Mouse (Mus musculus) stomach, embryonic 16.5 days (tissue): ENCODE data around the gene Spaca3. TPM values are rescaled to one million over a fixed set of nuclear protein-coding genes. Genes with fewer than 3 reads are reported as not detected.

Source experiments
- ATAC-seq: fragments of 200-750 bp; cut with Nextera tagmentation; 2 replicates; pipeline ENCODE4 v1.8.0; 2017; ENCODE audit warnings: moderate number of reproducible peaks, moderate TSS enrichment; ENCODE audit not compliant: insufficient read depth, low FRiP score
- H3K27ac ChIP-seq: fragments of 300-500 bp; sonication (generic); 2 replicates; pipeline ENCODE4 v1.5.1; 2014; ENCODE audit warnings: low read length
- H3K27me3 ChIP-seq: fragments of 300-500 bp; sonication (generic); 2 replicates; pipeline ENCODE4 v1.6.1; 2014; ENCODE audit warnings: low read length, control low read depth, mixed read lengths; ENCODE audit not compliant: control insufficient read depth, insufficient read depth
- H3K36me3 ChIP-seq: fragments of 300-500 bp; sonication (generic); 2 replicates; pipeline ENCODE4 v1.6.1; 2014; ENCODE audit warnings: low read length; ENCODE audit not compliant: control insufficient read depth, insufficient read depth
- H3K4me1 ChIP-seq: fragments of 300-500 bp; sonication (generic); 2 replicates; pipeline ENCODE4 v1.6.1; 2014; ENCODE audit warnings: low read length, control low read depth, mixed read lengths; ENCODE audit not compliant: control insufficient read depth, insufficient read depth
- H3K4me2 ChIP-seq: fragments of 300-500 bp; sonication (generic); 2 replicates; pipeline ENCODE4 v1.6.1; 2014; ENCODE audit warnings: low read depth, low read length, mixed read lengths
- H3K4me3 ChIP-seq: fragments of 300-500 bp; sonication (generic); replicated peaks from 2 replicates; pipeline ENCODE4 v1.5.1; 2014; ENCODE audit warnings: mild to moderate bottlenecking, low read length
- H3K9ac ChIP-seq: fragments of 300-500 bp; sonication (generic); 2 replicates; pipeline ENCODE4 v1.6.1; 2014; ENCODE audit warnings: low read length
- H3K9me3 ChIP-seq: fragments of 300-500 bp; sonication (generic); replicated peaks from 2 replicates; pipeline ENCODE4 v1.6.1; 2016; ENCODE audit warnings: low read length, control low read depth; ENCODE audit not compliant: control insufficient read depth
- WGBS: fragments of 180-500 bp; shearing (Covaris S2); extraction: QIAGEN DNeasy Blood & Tissue Kit; methylation state at CpG from one replicate; pipeline ENCODE4 v1.1.7; 2014; 5-methylcytosine and 5-hydroxymethylcytosine counted together
- polyA plus RNA-seq: library from polyadenylated mRNA; unstranded; fragments of >200 nt; fragmentation: Nextera tagmentation; extraction: Ambion mirVana; gene quantifications from 2 replicates; pipeline ENCODE4 v1.2.1, GENCODE M21; 2015

The Spaca3 gene
- polyA plus RNA-seq, 1 experiment from 2014 or later, result not detected

- no peak for ATAC-seq
- WGBS, result 66% methylated on average over 2 of the region's 2 CpGs
- H3K4me1 ChIP-seq, result 0 out of 2 replicates have a peak, but pooled peaks cover 2% of the 10 kb centered on the region
- no peak overlapping the region for H3K4me2 ChIP-seq
- H3K4me3 ChIP-seq, result no peak overlapping the region
- no peaks in the 10 kb centered on the region for H3K9me3 ChIP-seq
- no peaks in the 10 kb centered on the region for H3K36me3 ChIP-seq
- H3K27me3 ChIP-seq, result no peaks in the 10 kb centered on the region
- no peak overlapping the region for H3K27ac ChIP-seq
- H3K9ac ChIP-seq, result no peak overlapping the region
Measured at GRCm38 (mm10) chr11:80878026-80878425, 19.9 kb downstream of the Spaca3 start.

- Histone ChIP-seq H3K27me3 (no peaks in the 10 kb centered on the region), H3K27ac (no peak overlapping the region), H3K9ac (no peak overlapping the region), H3K4me3 (no peak overlapping the region), H3K36me3 (no peaks in the 10 kb centered on the region), H3K4me2 (no peak overlapping the region), H3K4me1 (no peaks in the 10 kb centered on the region), H3K9me3 (no peaks in the 10 kb centered on the region)
- no peak for ATAC-seq
- WGBS, result 80% methylated on average over 7 of the region's 7 CpGs
Measured at GRCm38 (mm10) chr11:80882229-80882810, 24.2 kb downstream of the Spaca3 start.

GRCm38 (mm10) chr11:80884521-80885231 lies 26.5 kb downstream of the Spaca3 start:
- Histone ChIP-seq H3K27me3 (no peaks in the 10 kb centered on the region), H3K9ac (no peak overlapping the region), H3K4me1 (no peaks in the 10 kb centered on the region), H3K36me3 (no peaks in the 10 kb centered on the region), H3K9me3 (no peaks in the 10 kb centered on the region), H3K4me3 (no peak overlapping the region), H3K27ac (no peak overlapping the region), H3K4me2 (no peak overlapping the region)
- WGBS, result 72% methylated on average over 6 of the region's 6 CpGs
- ATAC-seq, result no peak

DNA sequence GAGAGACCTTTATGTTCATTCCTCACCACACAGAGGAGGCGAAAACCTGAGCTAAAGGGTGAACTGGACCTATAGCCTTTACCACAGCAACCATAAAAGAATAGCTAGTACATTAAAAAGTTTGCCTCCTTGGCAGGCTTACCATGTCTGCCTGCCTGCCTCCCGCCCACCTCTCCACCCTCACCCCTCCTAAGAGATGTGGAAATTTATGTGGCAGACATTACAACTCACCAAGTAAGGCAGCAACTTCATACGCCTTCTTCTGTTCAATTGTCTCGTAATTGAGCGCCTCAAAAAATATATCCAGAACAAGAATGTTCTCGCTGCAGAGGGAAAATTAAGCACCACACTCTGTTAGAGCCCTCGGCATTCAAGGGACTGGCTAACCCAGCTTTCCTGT lies 28.2 kb downstream of the Spaca3 start:
- H3K27me3 ChIP-seq, result no peaks in the 10 kb centered on the region
- H3K4me1 ChIP-seq, result no peaks in the 10 kb centered on the region
- no peaks in the 10 kb centered on the region for H3K36me3 ChIP-seq
- no peak overlapping the region for H3K27ac ChIP-seq
- no peak overlapping the region for H3K9ac ChIP-seq
- no peak overlapping the region for H3K4me3 ChIP-seq
- H3K4me2 ChIP-seq, result no peak overlapping the region
- 74% methylated on average over 7 of the region's 7 CpGs for WGBS
- ATAC-seq, result no peak
- H3K9me3 ChIP-seq, result no peaks in the 10 kb centered on the region

DNA sequence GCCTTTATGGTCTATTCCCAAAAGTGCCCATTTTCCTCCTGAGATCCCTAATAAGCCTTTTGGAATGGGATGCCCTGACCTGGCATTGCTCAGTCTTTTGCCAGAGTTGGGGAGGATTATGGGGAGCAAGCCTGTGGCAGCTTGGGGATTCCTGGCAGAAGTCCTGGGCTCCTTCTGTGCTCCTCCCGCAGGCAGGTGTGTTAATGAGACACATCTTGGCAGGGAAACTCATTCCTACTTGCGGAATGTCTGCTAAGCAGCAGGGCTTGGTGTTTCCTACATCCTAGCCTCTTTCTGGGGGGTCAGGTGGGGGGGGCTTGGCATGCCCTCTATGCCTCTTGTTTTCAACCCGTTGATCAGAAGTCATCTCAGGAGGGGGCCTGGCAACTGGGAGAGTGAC lies 28.9 kb downstream of the Spaca3 start:
- ATAC-seq, result no peak
- Histone ChIP-seq H3K27ac (no peak overlapping the region), H3K27me3 (no peaks in the 10 kb centered on the region), H3K4me2 (no peak overlapping the region), H3K9ac (no peak overlapping the region), H3K4me3 (no peak overlapping the region), H3K36me3 (no peaks in the 10 kb centered on the region), H3K9me3 (no peaks in the 10 kb centered on the region), H3K4me1 (no peaks in the 10 kb centered on the region)
- 60% methylated on average over 3 of the region's 3 CpGs for WGBS

- WGBS, result 20% methylated on average over 7 of the region's 7 CpGs
- Histone ChIP-seq H3K4me3 (no peak overlapping the region), H3K4me2 (no peak overlapping the region), H3K36me3 (no peaks in the 10 kb centered on the region), H3K27me3 (no peaks in the 10 kb centered on the region), H3K4me1 (no peaks in the 10 kb centered on the region), H3K9me3 (no peaks in the 10 kb centered on the region), H3K9ac (no peak overlapping the region), H3K27ac (no peak overlapping the region)
- no peak for ATAC-seq
Measured at GRCm38 (mm10) chr11:80889336-80890063, 31.3 kb downstream of the Spaca3 start.

DNA sequence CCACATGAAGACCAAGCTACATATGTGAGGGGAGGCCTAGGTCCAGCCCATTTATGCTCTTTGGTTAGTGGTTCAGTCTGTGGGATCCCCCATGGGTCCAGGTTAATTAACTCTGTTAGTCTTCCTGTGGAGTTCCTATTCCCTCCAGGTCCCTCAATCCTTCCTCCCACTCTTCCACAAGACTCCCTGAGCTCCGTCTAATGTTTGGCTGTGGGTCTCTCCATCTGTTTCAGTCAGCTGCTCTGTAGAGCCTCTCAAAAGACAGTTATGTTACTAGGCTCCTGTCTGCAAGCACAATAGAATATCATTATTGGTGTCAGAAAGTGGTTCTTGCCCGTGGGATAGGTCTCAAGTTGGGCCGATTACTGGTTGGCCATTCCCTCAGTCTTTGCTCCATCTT lies 37.7 kb downstream of the Spaca3 start:
- Histone ChIP-seq H3K27me3 (no peaks in the 10 kb centered on the region), H3K4me1 (no peaks in the 10 kb centered on the region), H3K4me2 (no peak overlapping the region), H3K9ac (no peak overlapping the region), H3K27ac (no peak overlapping the region), H3K4me3 (no peak overlapping the region), H3K36me3 (no peaks in the 10 kb centered on the region), H3K9me3 (no peaks in the 10 kb centered on the region)
- no peak for ATAC-seq
- 91% methylated on average over 3 of the region's 3 CpGs for WGBS

- H3K9ac ChIP-seq, result no peak overlapping the region
- no peaks in the 10 kb centered on the region for H3K9me3 ChIP-seq
- ATAC-seq, result no peak
- H3K36me3 ChIP-seq, result no peaks in the 10 kb centered on the region
- H3K4me3 ChIP-seq, result no peak overlapping the region
- H3K27me3 ChIP-seq, result no peaks in the 10 kb centered on the region
- no peak overlapping the region for H3K4me2 ChIP-seq
- no peak overlapping the region for H3K27ac ChIP-seq
- H3K4me1 ChIP-seq, result no peaks in the 10 kb centered on the region
- 73% methylated on average over 4 of the region's 4 CpGs for WGBS
Measured at GRCm38 (mm10) chr11:80900555-80900954, 42.4 kb downstream of the Spaca3 start.

- Histone ChIP-seq H3K4me2 (no peak overlapping the region), H3K9me3 (no peaks in the 10 kb centered on the region), H3K27ac (no peak overlapping the region), H3K36me3 (no peaks in the 10 kb centered on the region), H3K4me1 (no peaks in the 10 kb centered on the region), H3K9ac (no peak overlapping the region), H3K4me3 (no peak overlapping the region), H3K27me3 (no peaks in the 10 kb centered on the region)
- WGBS, result 56% methylated on average over 7 of the region's 7 CpGs
- ATAC-seq, result no peak
Measured at GRCm38 (mm10) chr11:80902664-80903063, 44.5 kb downstream of the Spaca3 start.
